10 mouse cellular contexts compared by ENCODE assay signal in genomic region chr6:147090191-147090590, GRCm38 (mm10). TPM values are rescaled to one million over a fixed set of nuclear protein-coding genes. Genes with fewer than 3 reads are reported as not detected.
A peak's percentile ranks its signal among the peaks of the same experiment; 100 is the strongest.
DNase-seq lines count a peak whose midpoint lies in the region; ATAC-seq and TF ChIP-seq lines count a peak whose summit lies in the region.
"Had no signal": no experiment of that assay in that cellular context is flagged by ENCODE, and none has a peak within 500 bp of the region (broad histone marks: within the 10 kb centered on the region; RNA-seq: fewer than 3 reads in every experiment).

No protein-coding gene starts in this region.

- 76% methylated on average over 5 of the region's 5 CpGs for WGBS in lung, embryonic 15.5 days
- 80% methylated on average over 5 of the region's 5 CpGs for WGBS in lung, adult 2 months
- 69% methylated on average over 5 of the region's 5 CpGs for WGBS in limb, embryonic 10.5 days
- WGBS in neural tube, embryonic 13.5 days: 72% methylated on average over 5 of the region's 5 CpGs

- peak overlapping the region; percentile 96; the same call in 1 of the 2 replicates for H3K4me2 ChIP-seq in lung, embryonic 15.5 days
- peak overlapping the region; percentile 97 for H3K4me2 ChIP-seq in neural tube, embryonic 13.5 days

- ATAC-seq in lung, embryonic 15.5 days (ENCODE audit: borderline replicate concordance, extremely low read depth, low FRiP score, low TSS enrichment): no peak
- no peak for ATAC-seq in neural tube, embryonic 13.5 days (ENCODE audit: low read depth)

- no peak overlapping the region for H3K27ac ChIP-seq in lung, embryonic 15.5 days
- H3K27ac ChIP-seq in limb, embryonic 10.5 days: peak overlapping the region; percentile 95; the same call in 1 of the 2 replicates
- H3K27ac ChIP-seq in neural tube, embryonic 13.5 days (replicated peaks): peak overlapping the region; percentile 92

- H3K9ac ChIP-seq in lung, embryonic 15.5 days: no peak overlapping the region
- no peak overlapping the region for H3K9ac ChIP-seq in neural tube, embryonic 13.5 days

- TF ChIP-seq POLR2A in lung, adult 2 months (IDR thresholded peaks at IDR 0.05; ENCODE audit: borderline replicate concordance, extremely low read depth, low read depth, low read length): no peak

- DNase-seq in cerebellum, postnatal 14 days: peak; percentile 66 to 67
- DNase-seq in cerebellum, adult 11-12 months: no peak
- no peak for DNase-seq in lung, adult 2 months
- no peak for DNase-seq in limb, embryonic 10.5 days (ENCODE audit: low spot score)
- DNase-seq in kidney, postnatal 14 days: no peak
- DNase-seq in c-Kit-positive CD71-positive TER-119-positive erythroid progenitor cells, embryonic 14.5 days (ENCODE audit: low spot score): no peak
- DNase-seq: B cell, adult 2 months; layer of hippocampus, adult 9-11 months had no signal

- no peak for TF ChIP-seq CTCF in lung, adult 2 months (IDR thresholded peaks at IDR 0.05; ENCODE audit: insufficient read depth, low read length)

- no peak overlapping the region; the same call in 1 of the 2 replicates for H3K4me3 ChIP-seq in lung, embryonic 15.5 days
- H3K4me3 ChIP-seq in lung, adult 2 months (replicated peaks; ENCODE audit: extremely low read depth, low read depth, low read length): no peak overlapping the region
- H3K4me3 ChIP-seq in limb, embryonic 10.5 days: peak overlapping the region; percentile 68; the same call in 1 of the 2 replicates
- H3K4me3 ChIP-seq in neural tube, embryonic 13.5 days: peak overlapping the region; percentile 87

- H3K4me1 ChIP-seq in lung, embryonic 15.5 days: peaks cover 32% of the 10 kb centered on the region
- peaks cover 12% of the 10 kb centered on the region for H3K4me1 ChIP-seq in lung, adult 2 months (ENCODE audit: control insufficient read depth, insufficient read depth, low read length)
- H3K4me1 ChIP-seq in limb, embryonic 10.5 days: peaks cover 45% of the 10 kb centered on the region
- H3K4me1 ChIP-seq in neural tube, embryonic 13.5 days (replicated peaks): peaks cover 49% of the 10 kb centered on the region

- H3K9me3 ChIP-seq in lung, embryonic 15.5 days: no peaks in the 10 kb centered on the region
- no peaks in the 10 kb centered on the region for H3K9me3 ChIP-seq in limb, embryonic 10.5 days (replicated peaks)
- no peaks in the 10 kb centered on the region for H3K9me3 ChIP-seq in neural tube, embryonic 13.5 days

- 0 out of 2 replicates have a peak, but pooled peaks cover 5% of the 10 kb centered on the region for H3K36me3 ChIP-seq in lung, embryonic 15.5 days
- H3K36me3 ChIP-seq in limb, embryonic 10.5 days: peaks cover 8% of the 10 kb centered on the region
- no peaks in the 10 kb centered on the region for H3K36me3 ChIP-seq in neural tube, embryonic 13.5 days

- no peaks in the 10 kb centered on the region for H3K27me3 ChIP-seq in lung, embryonic 15.5 days
- H3K27me3 ChIP-seq in limb, embryonic 10.5 days (ENCODE audit: low read depth, poor library complexity, severe bottlenecking): peaks cover 16% of the 10 kb centered on the region
- peaks cover 9% of the 10 kb centered on the region for H3K27me3 ChIP-seq in neural tube, embryonic 13.5 days

RNA-seq across cellular contexts. Expression of gene Klhl42, which starts 1.0 kb away (rescaled TPM):
- polyA plus RNA-seq in lung, embryonic 15.5 days (2015; fragmentation: Nextera tagmentation; extraction: Ambion mirVana): 8.4 and 8.9 TPM in 2 replicates
- polyA plus RNA-seq in lung, adult 2 months (2012; rRNA removed): 11.5 and 12.0 TPM in 2 replicates
- polyA plus RNA-seq in limb, embryonic 10.5 days (2016; fragmentation: Nextera tagmentation; extraction: Ambion mirVana): 6.3 and 6.9 TPM in 2 replicates
- polyA plus RNA-seq in neural tube, embryonic 13.5 days (2015; fragmentation: Nextera tagmentation; extraction: Ambion mirVana): 5.6 and 7.6 TPM in 2 replicates

RNA-seq across cellular contexts. Expression of gene Mansc4, which starts 3.4 kb away (rescaled TPM):
- polyA plus RNA-seq in lung, embryonic 15.5 days (2015; fragmentation: Nextera tagmentation; extraction: Ambion mirVana): 6.9 and 8.4 TPM in 2 replicates
- polyA plus RNA-seq in lung, adult 2 months (2012; rRNA removed): 0.20 and 0.65 TPM in 2 replicates
- polyA plus RNA-seq in limb, embryonic 10.5 days (2016; fragmentation: Nextera tagmentation; extraction: Ambion mirVana): 1.0 and 2.2 TPM in 2 replicates
- 0.26 and 0.40 TPM in 2 replicates for polyA plus RNA-seq in neural tube, embryonic 13.5 days (2015; fragmentation: Nextera tagmentation; extraction: Ambion mirVana)

RNA-seq across cellular contexts. Expression of gene Mrps35, which starts 47.6 kb away (rescaled TPM):
- polyA plus RNA-seq in lung, embryonic 15.5 days (2015; fragmentation: Nextera tagmentation; extraction: Ambion mirVana): 102 and 103 TPM in 2 replicates
- 5.2 and 6.2 TPM in 2 replicates for polyA plus RNA-seq in lung, adult 2 months (2012; rRNA removed)
- 119 and 134 TPM in 2 replicates for polyA plus RNA-seq in limb, embryonic 10.5 days (2016; fragmentation: Nextera tagmentation; extraction: Ambion mirVana)
- 73.2 and 80.5 TPM in 2 replicates for polyA plus RNA-seq in neural tube, embryonic 13.5 days (2015; fragmentation: Nextera tagmentation; extraction: Ambion mirVana)

RNA-seq across cellular contexts. Expression of gene Rep15, which starts 57.8 kb away (rescaled TPM):
- polyA plus RNA-seq in lung, embryonic 15.5 days (2015; fragmentation: Nextera tagmentation; extraction: Ambion mirVana): 0.47 and 1.2 TPM in 2 replicates
- 0.24 and 0.32 TPM in 2 replicates for polyA plus RNA-seq in lung, adult 2 months (2012; rRNA removed)
- polyA plus RNA-seq in limb, embryonic 10.5 days (2016; fragmentation: Nextera tagmentation; extraction: Ambion mirVana): 0.90 and 0.93 TPM in 2 replicates
- 0.33 and 0.59 TPM in 2 replicates for polyA plus RNA-seq in neural tube, embryonic 13.5 days (2015; fragmentation: Nextera tagmentation; extraction: Ambion mirVana)

Comparison
In these comparisons a context has a peak if more than half of its experiments do, and no peak if none do; other contexts are left out.
1. DNase-seq: peak in cerebellum, postnatal 14 days (2 of 2); none in cerebellum, adult 11-12 months (single experiment), lung, adult 2 months (single experiment), limb, embryonic 10.5 days (single experiment), kidney, postnatal 14 days (single experiment) and c-Kit-positive CD71-positive TER-119-positive erythroid progenitor cells, embryonic 14.5 days (single experiment).
2. RNA of gene Mrps35, which starts 47.6 kb away (polyA plus RNA-seq): 119 to 134 TPM in limb, embryonic 10.5 days, 102 to 103 TPM in lung, embryonic 15.5 days and 73.2 to 80.5 TPM in neural tube, embryonic 13.5 days; 5.2 to 6.2 TPM in lung, adult 2 months; every median in the first group is over 10 times any median in the second.
3. H3K4me3 ChIP-seq: peak in limb, embryonic 10.5 days (single experiment) and neural tube, embryonic 13.5 days (single experiment); none in lung, embryonic 15.5 days (single experiment) and lung, adult 2 months (single experiment).